In genomic region chr10:45066931-45067308, GRCm38 (mm10) we compare ENCODE assay signal across 8 mouse cellular contexts. TPM values are rescaled to one million over a fixed set of nuclear protein-coding genes. Genes with fewer than 3 reads are reported as not detected.
DNase-seq lines count a peak whose midpoint lies in the region; ATAC-seq lines count a peak whose summit lies in the region.

Prep (plus strand) TSS chr10:45067203.

- peak within 1 kb of the TSS; percentile 63 for H3K4me2 ChIP-seq in embryonic facial prominence, embryonic 12.5 days (replicated peaks)
- H3K4me2 ChIP-seq in limb, embryonic 13.5 days (replicated peaks): peak within 1 kb of the TSS; percentile 68
- peak within 1 kb of the TSS; percentile 55 for H3K4me2 ChIP-seq in midbrain, embryonic 15.5 days

- no peaks in the 10 kb centered on the region; the same call in 1 of the 2 replicates for H3K36me3 ChIP-seq in embryonic facial prominence, embryonic 12.5 days
- 0 out of 2 replicates have a peak, but pooled peaks cover under 1% of the 10 kb centered on the region for H3K36me3 ChIP-seq in limb, embryonic 13.5 days
- H3K36me3 ChIP-seq in midbrain, embryonic 15.5 days (replicated peaks): no peaks in the 10 kb centered on the region

- H3K27me3 ChIP-seq in embryonic facial prominence, embryonic 12.5 days: no peaks in the 10 kb centered on the region
- no peaks in the 10 kb centered on the region for H3K27me3 ChIP-seq in limb, embryonic 13.5 days
- H3K27me3 ChIP-seq in midbrain, embryonic 15.5 days (replicated peaks): no peaks in the 10 kb centered on the region

- peak; percentile 87 for DNase-seq in 416B (ENCODE audit: low read depth)
- DNase-seq in adrenal gland, postnatal 36 days: peak; percentile 97 to 99
- peak; percentile 93 to 96 for DNase-seq in heart, adult 18-20 months
- peak; percentile 93 for DNase-seq in kidney, adult 18-20 months
- DNase-seq in spleen, adult 18-20 months: peak; percentile 85 to 89

- H3K4me3 ChIP-seq in embryonic facial prominence, embryonic 12.5 days: peak within 1 kb of the TSS; percentile 97
- H3K4me3 ChIP-seq in limb, embryonic 13.5 days: peak within 1 kb of the TSS; percentile 98
- peak within 1 kb of the TSS; percentile 81 for H3K4me3 ChIP-seq in midbrain, embryonic 15.5 days

- ATAC-seq in embryonic facial prominence, embryonic 12.5 days (ENCODE audit: insufficient number of reproducible peaks, insufficient read depth, low FRiP score, low TSS enrichment): peak; percentile 94
- peak; percentile 94 for ATAC-seq in limb, embryonic 13.5 days (ENCODE audit: low FRiP score, low read depth)
- ATAC-seq in midbrain, embryonic 15.5 days (replicated peaks): peak; percentile 95

- peaks cover 15% of the 10 kb centered on the region for H3K4me1 ChIP-seq in embryonic facial prominence, embryonic 12.5 days
- H3K4me1 ChIP-seq in limb, embryonic 13.5 days: peaks cover 29% of the 10 kb centered on the region
- peaks cover 35% of the 10 kb centered on the region for H3K4me1 ChIP-seq in midbrain, embryonic 15.5 days

- peak within 1 kb of the TSS; percentile 93 for H3K9ac ChIP-seq in embryonic facial prominence, embryonic 12.5 days
- peak within 1 kb of the TSS; percentile 88 for H3K9ac ChIP-seq in limb, embryonic 13.5 days
- H3K9ac ChIP-seq in midbrain, embryonic 15.5 days: peak within 1 kb of the TSS; percentile 76

- WGBS in embryonic facial prominence, embryonic 12.5 days: under 1% methylated on average over 52 of the region's 57 CpGs
- under 1% methylated on average over 31 of the region's 57 CpGs for WGBS in limb, embryonic 13.5 days
- under 1% methylated on average over 52 of the region's 57 CpGs for WGBS in midbrain, embryonic 15.5 days

- 0 out of 2 replicates have a peak, but pooled peaks cover 4% of the 10 kb centered on the region for H3K9me3 ChIP-seq in embryonic facial prominence, embryonic 12.5 days
- no peaks in the 10 kb centered on the region for H3K9me3 ChIP-seq in limb, embryonic 13.5 days
- H3K9me3 ChIP-seq in midbrain, embryonic 15.5 days: no peaks in the 10 kb centered on the region

- peak within 1 kb of the TSS; percentile 70 for H3K27ac ChIP-seq in embryonic facial prominence, embryonic 12.5 days
- peak within 1 kb of the TSS; percentile 79; the same call in 1 of the 2 replicates for H3K27ac ChIP-seq in limb, embryonic 13.5 days
- H3K27ac ChIP-seq in midbrain, embryonic 15.5 days: peak within 1 kb of the TSS; percentile 78

RNA-seq across cellular contexts. Expression of gene Prep, which starts in this region (rescaled TPM):
- total RNA-seq in adrenal gland, postnatal 36 days (2021): 10 to 100 TPM; 20.6 to 26.0 TPM
- polyA plus RNA-seq in embryonic facial prominence, embryonic 12.5 days (2016; fragmentation: Nextera tagmentation; extraction: Ambion mirVana): 27.1 and 27.8 TPM in 2 replicates
- 10 to 100 TPM; 12.3 to 12.5 TPM for total RNA-seq in heart, adult 18-20 months (2021)
- polyA plus RNA-seq in limb, embryonic 13.5 days (2015; fragmentation: Nextera tagmentation; extraction: Ambion mirVana): 25.5 and 25.6 TPM in 2 replicates
- polyA plus RNA-seq in midbrain, embryonic 15.5 days (2015; fragmentation: Nextera tagmentation; extraction: Ambion mirVana): 24.7 and 25.4 TPM in 2 replicates

Comparison
In these comparisons a context has a peak if more than half of its experiments do, and no peak if none do; other contexts are left out.
1. Peak in every context shown above with its lines: DNase-seq, ATAC-seq, H3K4me3 ChIP-seq and H3K27ac ChIP-seq.